Mouse (Mus musculus): ENCODE measurements around the gene Lpar2.

DNA sequence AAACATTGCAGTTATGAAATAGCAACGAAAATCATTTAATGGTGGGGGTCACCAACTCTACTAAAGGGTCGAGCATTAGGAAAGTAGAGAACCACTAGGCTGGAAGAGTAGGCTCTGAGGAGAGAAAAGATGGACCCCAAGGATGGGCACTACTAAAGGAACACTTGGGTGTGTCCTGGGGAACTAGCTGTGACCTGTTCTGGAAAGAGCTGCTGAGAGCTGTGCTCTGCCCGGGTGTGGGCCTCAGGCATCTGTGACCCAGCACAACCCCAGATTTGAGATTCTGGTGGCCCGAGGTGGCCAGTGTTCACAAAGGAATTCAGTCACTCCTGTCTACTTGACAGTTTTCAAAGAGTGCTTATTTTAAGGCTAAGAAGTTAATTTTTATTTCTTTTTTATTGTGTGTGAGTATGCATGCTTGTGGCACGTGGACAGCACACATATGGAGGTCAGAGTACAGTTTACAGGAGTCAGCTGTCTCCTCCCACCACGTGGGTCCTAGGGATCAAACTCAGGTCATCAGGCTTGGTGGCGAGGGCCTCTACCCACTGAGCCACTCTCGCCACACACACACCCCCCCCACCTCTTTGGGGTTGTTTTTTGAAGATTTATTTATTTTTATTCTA is 14.9 kb downstream of the Lpar2 start:
- TF ChIP-seq CTCF (IDR thresholded peaks at IDR 0.05; ENCODE audit: extremely low read depth, insufficient read depth, insufficient read length, insufficient replicate concordance) (no peak), POLR2A (IDR thresholded peaks at IDR 0.05; ENCODE audit: low read depth, low read length) (no peak)
